Mouse (Mus musculus): ENCODE measurements around the gene Cpsf6. TPM values are rescaled to one million over a fixed set of nuclear protein-coding genes. Genes with fewer than 3 reads are reported as not detected.

Cpsf6 gene
- polyA plus RNA-seq (2012; fragmentation: generic; extraction: Trizol), result 36.6 TPM
- long read RNA-seq, experiment 1, full-length matches to known transcripts, result 26 of 52 reads
- long read RNA-seq, experiment 1, partial matches to known transcripts, result 4 of 52 reads
- long read RNA-seq, experiment 1, other reads (novel, unspliced or antisense), result 22 of 52 reads
- long read RNA-seq, experiment 2, full-length matches to known transcripts, result 395 of 627 reads
- long read RNA-seq, experiment 2, partial matches to known transcripts, result 9 of 627 reads
- long read RNA-seq, experiment 2, other reads (novel, unspliced or antisense), result 223 of 627 reads

- H3K4me3 ChIP-seq (ENCODE audit: insufficient read depth, poor library complexity, severe bottlenecking), result no peak within 1 kb of the TSS
- TF ChIP-seq MYOD1 (IDR thresholded peaks at IDR 0.05; ENCODE audit: control insufficient read depth, insufficient read length, low read depth) (no peak), MYOG (IDR thresholded peaks at IDR 0.05; ENCODE audit: control insufficient read depth, extremely low read depth, insufficient read length) (no peak), CTCF (IDR thresholded peaks at IDR 0.05; ENCODE audit: control insufficient read depth, insufficient read depth, insufficient read length) (no peak), USF1 (IDR thresholded peaks at IDR 0.05; ENCODE audit: low read depth) (no peak), CEBPB (IDR thresholded peaks at IDR 0.05; ENCODE audit: low read depth) (no peak), FOSL1 (IDR thresholded peaks at IDR 0.05; ENCODE audit: insufficient read depth, low read length, poor library complexity, severe bottlenecking) (no peak), MAX (IDR thresholded peaks at IDR 0.05) (no peak)
These were observed at the start of gene Cpsf6 for GRCm38 (mm10) chr10:117379908-117380307. Gene Cpsf6, minus strand, starts transcription at chr10:117380015.

GRCm38 (mm10) chr10:117426615-117426969 is 46.8 kb upstream of the Cpsf6 start:
- no peaks in the 10 kb centered on the region for H3K79me3 ChIP-seq (ENCODE audit: low read depth)
- no peaks in the 10 kb centered on the region for H3K79me2 ChIP-seq (ENCODE audit: control insufficient read depth, insufficient read depth)
- peaks cover 23% of the 10 kb centered on the region for H3K27me3 ChIP-seq (ENCODE audit: control insufficient read depth, insufficient read depth, insufficient read length)
- TF ChIP-seq CEBPB (IDR thresholded peaks at IDR 0.05; ENCODE audit: low read depth) (no peak), CTCF (IDR thresholded peaks at IDR 0.05; ENCODE audit: control insufficient read depth, insufficient read depth, insufficient read length) (no peak), MYOD1 (IDR thresholded peaks at IDR 0.05; ENCODE audit: control insufficient read depth, insufficient read length, low read depth) (no peak), USF1 (IDR thresholded peaks at IDR 0.05; ENCODE audit: low read depth) (no peak)
- H3ac ChIP-seq (ENCODE audit: control insufficient read depth, insufficient read length, low read depth), result no peak overlapping the region
- no peak overlapping the region for H3K4me3 ChIP-seq (ENCODE audit: insufficient read depth, poor library complexity, severe bottlenecking)
- no peaks in the 10 kb centered on the region for H3K36me3 ChIP-seq (ENCODE audit: control insufficient read depth, insufficient read depth)

More at GRCm38 (mm10) chr10:117379908-117380307, at the start of gene Cpsf6:
- Histone ChIP-seq H3K79me2 (ENCODE audit: control insufficient read depth, insufficient read depth) (peaks cover 20% of the 10 kb centered on the region), H3K36me3 (ENCODE audit: control insufficient read depth, insufficient read depth) (no peaks in the 10 kb centered on the region), H3ac (ENCODE audit: control insufficient read depth, insufficient read length, low read depth) (no peak within 1 kb of the TSS), H3K79me3 (ENCODE audit: low read depth) (peaks cover 13% of the 10 kb centered on the region), H3K27me3 (ENCODE audit: control insufficient read depth, insufficient read depth, insufficient read length) (no peaks in the 10 kb centered on the region)

GRCm38 (mm10) chr10:117425907-117426614 is 46.2 kb upstream of the Cpsf6 start:
- Histone ChIP-seq H3K79me3 (ENCODE audit: low read depth) (no peaks in the 10 kb centered on the region), H3K4me3 (ENCODE audit: insufficient read depth, poor library complexity, severe bottlenecking) (no peak overlapping the region), H3K27me3 (ENCODE audit: control insufficient read depth, insufficient read depth, insufficient read length) (peaks cover 27% of the 10 kb centered on the region), H3K36me3 (ENCODE audit: control insufficient read depth, insufficient read depth) (no peaks in the 10 kb centered on the region), H3K79me2 (ENCODE audit: control insufficient read depth, insufficient read depth) (no peaks in the 10 kb centered on the region), H3ac (ENCODE audit: control insufficient read depth, insufficient read length, low read depth) (no peak overlapping the region)
- no peak for TF ChIP-seq MAX (IDR thresholded peaks at IDR 0.05)
- no peak for TF ChIP-seq FOSL1 (IDR thresholded peaks at IDR 0.05; ENCODE audit: insufficient read depth, low read length, poor library complexity, severe bottlenecking)
- no peak for TF ChIP-seq CEBPB (IDR thresholded peaks at IDR 0.05; ENCODE audit: low read depth)
- no peak for TF ChIP-seq USF1 (IDR thresholded peaks at IDR 0.05; ENCODE audit: low read depth)

- Histone ChIP-seq H3K4me3 (ENCODE audit: insufficient read depth, poor library complexity, severe bottlenecking) (no peak overlapping the region), H3K36me3 (ENCODE audit: control insufficient read depth, insufficient read depth) (no peaks in the 10 kb centered on the region), H3K79me2 (ENCODE audit: control insufficient read depth, insufficient read depth) (no peaks in the 10 kb centered on the region), H3K79me3 (ENCODE audit: low read depth) (no peaks in the 10 kb centered on the region), H3K27me3 (ENCODE audit: control insufficient read depth, insufficient read depth, insufficient read length) (peaks cover 27% of the 10 kb centered on the region), H3ac (ENCODE audit: control insufficient read depth, insufficient read length, low read depth) (no peak overlapping the region)
- TF ChIP-seq FOSL1 (IDR thresholded peaks at IDR 0.05; ENCODE audit: insufficient read depth, low read length, poor library complexity, severe bottlenecking) (no peak), CEBPB (IDR thresholded peaks at IDR 0.05; ENCODE audit: low read depth) (no peak), CTCF (IDR thresholded peaks at IDR 0.05; ENCODE audit: control insufficient read depth, insufficient read depth, insufficient read length) (no peak), USF1 (IDR thresholded peaks at IDR 0.05; ENCODE audit: low read depth) (no peak), MYOD1 (IDR thresholded peaks at IDR 0.05; ENCODE audit: control insufficient read depth, insufficient read length, low read depth) (no peak), MAX (IDR thresholded peaks at IDR 0.05) (no peak), MYOG (IDR thresholded peaks at IDR 0.05; ENCODE audit: control insufficient read depth, extremely low read depth, insufficient read length) (no peak)
These were observed 45.2 kb upstream of the Cpsf6 start for GRCm38 (mm10) chr10:117425013-117425412.

- no peak overlapping the region for H3ac ChIP-seq (ENCODE audit: control insufficient read depth, insufficient read length, low read depth)
- no peaks in the 10 kb centered on the region for H3K79me3 ChIP-seq (ENCODE audit: low read depth)
- no peak overlapping the region for H3K4me3 ChIP-seq (ENCODE audit: insufficient read depth, poor library complexity, severe bottlenecking)
- H3K27me3 ChIP-seq (ENCODE audit: control insufficient read depth, insufficient read depth, insufficient read length), result peaks cover 23% of the 10 kb centered on the region
- no peaks in the 10 kb centered on the region for H3K36me3 ChIP-seq (ENCODE audit: control insufficient read depth, insufficient read depth)
- H3K79me2 ChIP-seq (ENCODE audit: control insufficient read depth, insufficient read depth), result no peaks in the 10 kb centered on the region
- TF ChIP-seq CEBPB (IDR thresholded peaks at IDR 0.05; ENCODE audit: low read depth) (no peak), MYOD1 (IDR thresholded peaks at IDR 0.05; ENCODE audit: control insufficient read depth, insufficient read length, low read depth) (no peak), MYOG (IDR thresholded peaks at IDR 0.05; ENCODE audit: control insufficient read depth, extremely low read depth, insufficient read length) (no peak), CTCF (IDR thresholded peaks at IDR 0.05; ENCODE audit: control insufficient read depth, insufficient read depth, insufficient read length) (no peak), USF1 (IDR thresholded peaks at IDR 0.05; ENCODE audit: low read depth) (no peak), FOSL1 (IDR thresholded peaks at IDR 0.05; ENCODE audit: insufficient read depth, low read length, poor library complexity, severe bottlenecking) (no peak), MAX (IDR thresholded peaks at IDR 0.05) (no peak)
These were observed 44.5 kb upstream of the Cpsf6 start for GRCm38 (mm10) chr10:117424146-117424905.

All from C2C12 (cell line).